20 mouse cellular contexts compared by ENCODE assay signal in the genomic region with DNA sequence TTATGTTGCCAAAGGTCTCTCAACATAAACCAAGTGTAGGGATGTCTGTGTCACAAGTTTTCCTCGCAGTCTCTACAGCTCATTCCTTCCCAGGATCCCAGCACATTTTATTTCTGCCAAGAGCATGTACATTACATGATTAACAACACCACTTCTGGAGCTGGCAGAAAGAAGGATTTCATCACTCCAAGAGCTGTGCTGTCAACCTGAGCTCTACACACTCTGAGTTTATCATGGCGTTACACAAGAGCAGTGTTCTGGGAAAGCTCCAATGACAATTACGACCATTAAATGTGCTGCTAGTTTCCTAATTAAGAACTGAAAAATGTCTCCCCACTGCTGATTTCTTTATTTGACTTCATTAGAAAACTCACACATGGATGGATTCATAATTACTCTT.
A peak's percentile ranks its signal among the peaks of the same experiment; 100 is the strongest.
DNase-seq lines count a peak whose midpoint lies in the region; ATAC-seq and TF ChIP-seq lines count a peak whose summit lies in the region.
"Had no signal": no experiment of that assay in that cellular context is flagged by ENCODE, and none has a peak within 500 bp of the region (broad histone marks: within the 10 kb centered on the region; RNA-seq: fewer than 3 reads in every experiment).

No protein-coding gene starts in this region.

- no peak overlapping the region for H3K27ac ChIP-seq in hindbrain, embryonic 16.5 days (ENCODE audit: low read depth, low read length)
- no peak overlapping the region for H3K27ac ChIP-seq in hindbrain, postnatal 0 days
- peak overlapping the region; percentile 96 for H3K27ac ChIP-seq in heart, embryonic 16.5 days (ENCODE audit: low read length)
- H3K27ac ChIP-seq: embryonic facial prominence, embryonic 13.5 days; hindbrain, embryonic 15.5 days; kidney, postnatal 0 days; layer of hippocampus, adult 2 months; limb, embryonic 10.5 days; liver, embryonic 12.5 days had no signal

- peak; percentile 37; the same call in 1 of the 2 replicates for ATAC-seq in hindbrain, embryonic 16.5 days
- ATAC-seq in hindbrain, postnatal 0 days = no peak
- peak; percentile 94 for ATAC-seq in heart, embryonic 16.5 days (replicated peaks; ENCODE audit: extremely low read depth, insufficient read depth, low FRiP score)
- ATAC-seq: liver, embryonic 12.5 days had no signal

- no peaks in the 10 kb centered on the region for H3K9me3 ChIP-seq in hindbrain, embryonic 16.5 days (ENCODE audit: control insufficient read depth, low read length)
- H3K9me3 ChIP-seq in hindbrain, postnatal 0 days (ENCODE audit: low read length) = no peaks in the 10 kb centered on the region
- no peaks in the 10 kb centered on the region for H3K9me3 ChIP-seq in heart, embryonic 16.5 days (replicated peaks; ENCODE audit: control insufficient read depth, low read length)
- H3K9me3 ChIP-seq: embryonic facial prominence, embryonic 13.5 days; hindbrain, embryonic 15.5 days; limb, embryonic 10.5 days; liver, embryonic 12.5 days had no signal

- no peak overlapping the region for H3K9ac ChIP-seq in hindbrain, embryonic 16.5 days (ENCODE audit: low read depth, low read length)
- H3K9ac ChIP-seq in hindbrain, postnatal 0 days (replicated peaks; ENCODE audit: low read length) = no peak overlapping the region
- H3K9ac ChIP-seq in heart, embryonic 16.5 days (ENCODE audit: low read length) = no peak overlapping the region
- H3K9ac ChIP-seq: embryonic facial prominence, embryonic 13.5 days; hindbrain, embryonic 15.5 days; liver, embryonic 12.5 days had no signal

- TF ChIP-seq CTCF in hindbrain, postnatal 0 days (IDR thresholded peaks at IDR 0.05; ENCODE audit: low read depth) = no peak

- no peak for DNase-seq in hindbrain, postnatal 0 days (ENCODE audit: low spot score)
- DNase-seq in adipocyte (ENCODE audit: low spot score) = peak; percentile 40
- peak; percentile 70 for DNase-seq in heart, adult 8-10 months (ENCODE audit: low spot score)
- no peak for DNase-seq in cerebellum, postnatal 14 days
- DNase-seq in frontal cortex, postnatal 36 days (ENCODE audit: low spot score in 2 of 2) = no peak
- DNase-seq in kidney, adult 9 months = no peak
- DNase-seq: adrenal gland, adult 8-10 months; cerebellum, adult 9-11 months; kidney, adult 11 months; lung, adult 2 months; lung, postnatal 4 days; thymus, postnatal 36 days had no signal

- H3K4me3 ChIP-seq in hindbrain, embryonic 16.5 days (ENCODE audit: low read length) = no peak overlapping the region
- no peak overlapping the region for H3K4me3 ChIP-seq in hindbrain, postnatal 0 days (ENCODE audit: low read length)
- no peak overlapping the region for H3K4me3 ChIP-seq in heart, embryonic 16.5 days (ENCODE audit: low read length)
- H3K4me3 ChIP-seq: embryonic facial prominence, embryonic 13.5 days; hindbrain, embryonic 15.5 days; layer of hippocampus, adult 2 months; limb, embryonic 10.5 days; liver, embryonic 12.5 days had no signal

- no peak overlapping the region for H3K4me2 ChIP-seq in hindbrain, embryonic 16.5 days (ENCODE audit: low read length)
- H3K4me2 ChIP-seq in hindbrain, postnatal 0 days (ENCODE audit: low read depth, low read length) = no peak overlapping the region
- no peak overlapping the region for H3K4me2 ChIP-seq in heart, embryonic 16.5 days (ENCODE audit: low read depth, low read length)
- H3K4me2 ChIP-seq: embryonic facial prominence, embryonic 13.5 days; hindbrain, embryonic 15.5 days; liver, embryonic 12.5 days had no signal

- H3K4me1 ChIP-seq in hindbrain, embryonic 16.5 days (ENCODE audit: control insufficient read depth, insufficient read depth, low read depth, low read length) = no peaks in the 10 kb centered on the region
- no peaks in the 10 kb centered on the region for H3K4me1 ChIP-seq in hindbrain, postnatal 0 days (ENCODE audit: insufficient read depth, low read length)
- H3K4me1 ChIP-seq in heart, embryonic 16.5 days (ENCODE audit: control insufficient read depth, insufficient read depth, low read length) = peaks cover 25% of the 10 kb centered on the region
- H3K4me1 ChIP-seq: embryonic facial prominence, embryonic 13.5 days; hindbrain, embryonic 15.5 days; liver, embryonic 12.5 days had no signal

- no peaks in the 10 kb centered on the region for H3K27me3 ChIP-seq in hindbrain, embryonic 16.5 days (replicated peaks; ENCODE audit: control insufficient read depth, insufficient read depth, low read length)
- no peaks in the 10 kb centered on the region for H3K27me3 ChIP-seq in hindbrain, postnatal 0 days (ENCODE audit: insufficient read depth, low read length)
- H3K27me3 ChIP-seq in heart, embryonic 16.5 days (ENCODE audit: control insufficient read depth, insufficient read depth, low read length) = no peaks in the 10 kb centered on the region
- H3K27me3 ChIP-seq: embryonic facial prominence, embryonic 13.5 days; hindbrain, embryonic 15.5 days; liver, embryonic 12.5 days had no signal

- H3K36me3 ChIP-seq in hindbrain, embryonic 16.5 days (ENCODE audit: control insufficient read depth, insufficient read depth, low read length) = no peaks in the 10 kb centered on the region
- no peaks in the 10 kb centered on the region for H3K36me3 ChIP-seq in hindbrain, postnatal 0 days (ENCODE audit: insufficient read depth, low read length)
- no peaks in the 10 kb centered on the region for H3K36me3 ChIP-seq in heart, embryonic 16.5 days (ENCODE audit: control insufficient read depth, insufficient read depth)
- H3K36me3 ChIP-seq: embryonic facial prominence, embryonic 13.5 days; hindbrain, embryonic 15.5 days; limb, embryonic 10.5 days; liver, embryonic 12.5 days had no signal

- WGBS in hindbrain, embryonic 16.5 days = 67% methylated on average over 3 of the region's 3 CpGs
- WGBS in hindbrain, postnatal 0 days = 70% methylated on average over 3 of the region's 3 CpGs
- WGBS in heart, embryonic 16.5 days = 24% methylated on average over 3 of the region's 3 CpGs

Comparison
In these comparisons a context has a peak if more than half of its experiments do, and no peak if none do; other contexts are left out.
1. DNase-seq: peak in adipocyte (single experiment) and heart, adult 8-10 months (single experiment); none in hindbrain, postnatal 0 days (single experiment), cerebellum, postnatal 14 days (0 of 2), frontal cortex, postnatal 36 days (0 of 2) and kidney, adult 9 months (single experiment).